Mouse (Mus musculus): ENCODE data around the gene Cd38. TPM values are rescaled to one million over a fixed set of nuclear protein-coding genes. Genes with fewer than 3 reads are reported as not detected.
A peak's percentile ranks its signal among the peaks of the same experiment; 100 is the strongest.

The Cd38 gene
- total and polyA plus RNA-seq, 2 experiments = 4.8 to 15.9 TPM

DNA sequence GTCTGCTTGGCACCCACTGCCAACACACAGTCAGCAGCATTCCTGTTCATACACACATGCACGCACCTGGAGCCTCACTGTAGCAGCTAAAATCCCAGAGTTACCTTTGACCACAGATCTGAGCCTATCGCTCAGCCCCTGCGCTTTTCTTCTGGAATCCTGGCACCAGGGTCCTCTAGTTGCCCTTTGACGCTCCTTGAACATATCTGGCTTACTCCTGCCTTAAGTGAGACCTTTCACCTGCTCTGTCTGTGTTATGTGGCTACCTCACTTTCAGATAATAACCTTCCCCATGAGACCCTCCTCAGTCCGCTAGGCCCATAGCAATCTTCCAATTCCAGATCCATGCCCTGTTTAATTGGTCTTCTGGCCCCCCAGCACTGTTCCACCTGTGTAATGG is 8.3 kb upstream of the Cd38 start:
- Histone ChIP-seq H3K4me1 (ENCODE audit: control insufficient read depth, insufficient read depth, low read length) (no peaks in the 10 kb centered on the region; the same call in 1 of the 2 replicates), H3K9ac (ENCODE audit: low read depth, low read length) (no peak overlapping the region), H3K27me3 (ENCODE audit: control insufficient read depth, insufficient read depth, low read length) (no peaks in the 10 kb centered on the region), H3K4me3 (ENCODE audit: insufficient read depth, low read depth, low read length) (no peak overlapping the region), H3K27ac (replicated peaks; ENCODE audit: insufficient read depth, low read depth, low read length) (no peak overlapping the region), H3K79me2 (ENCODE audit: control insufficient read depth, insufficient read depth, low read length) (no peaks in the 10 kb centered on the region), H3K36me3 (ENCODE audit: control insufficient read depth, insufficient read depth, low read length) (no peaks in the 10 kb centered on the region)
- WGBS = 94% methylated on average over 5 of the region's 5 CpGs
- no peak for DNase-seq (ENCODE audit: extremely low read depth, low read depth, low spot score)
- TF ChIP-seq CTCF (IDR thresholded peaks at IDR 0.05; ENCODE audit: low read depth, low read length) = no peak
- no peak for TF ChIP-seq POLR2A (IDR thresholded peaks at IDR 0.05; ENCODE audit: extremely low read depth, insufficient read depth, low read length)

DNA sequence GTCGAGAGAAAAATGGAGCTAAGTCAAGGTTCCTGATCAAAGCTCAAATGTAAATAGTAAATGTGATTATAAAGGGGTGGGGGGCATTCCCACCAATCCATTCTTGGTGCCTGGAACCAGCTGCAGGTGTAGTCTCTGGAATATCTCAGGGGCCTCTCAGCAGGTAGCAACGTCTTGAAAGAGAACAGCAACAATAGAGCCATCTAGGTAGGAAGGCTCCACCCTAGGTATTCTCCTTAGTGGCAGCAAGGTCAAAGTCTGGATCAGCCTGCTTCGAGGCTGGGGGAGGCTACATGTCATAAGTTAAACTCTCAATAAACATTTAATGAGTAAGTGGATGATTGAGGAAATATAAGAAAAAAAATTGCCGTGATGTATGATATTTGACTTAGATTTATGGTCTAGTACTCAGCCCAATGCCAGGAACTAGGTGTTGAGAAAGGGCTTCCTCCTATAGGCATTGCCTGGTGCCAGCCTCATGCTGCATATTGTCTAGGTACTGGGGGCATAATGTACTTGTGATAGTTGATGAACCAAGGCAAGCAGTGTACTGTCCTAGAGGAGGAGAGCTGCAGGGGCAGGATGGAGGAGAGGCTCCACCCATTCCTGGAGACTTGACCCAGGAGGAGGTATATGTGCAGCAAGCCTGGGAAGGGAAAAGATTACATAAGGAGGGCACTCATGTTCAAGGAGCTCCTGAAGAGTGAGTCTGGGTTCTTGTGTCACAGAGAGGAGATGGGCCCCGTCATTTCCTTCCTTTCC is 7.5 kb upstream of the Cd38 start:
- H3K27me3 ChIP-seq (ENCODE audit: control insufficient read depth, insufficient read depth, low read length) = no peaks in the 10 kb centered on the region
- H3K4me1 ChIP-seq (ENCODE audit: control insufficient read depth, insufficient read depth, low read length) = no peaks in the 10 kb centered on the region; the same call in 1 of the 2 replicates
- no peak overlapping the region for H3K9ac ChIP-seq (ENCODE audit: low read depth, low read length)
- no peaks in the 10 kb centered on the region for H3K36me3 ChIP-seq (ENCODE audit: control insufficient read depth, insufficient read depth, low read length)
- WGBS = 68% methylated on average over 5 of the region's 5 CpGs
- DNase-seq (ENCODE audit: extremely low read depth, low read depth, low spot score) = no peak
- H3K27ac ChIP-seq (replicated peaks; ENCODE audit: insufficient read depth, low read depth, low read length) = no peak overlapping the region
- TF ChIP-seq CTCF (IDR thresholded peaks at IDR 0.05; ENCODE audit: low read depth, low read length) = no peak
- TF ChIP-seq POLR2A (IDR thresholded peaks at IDR 0.05; ENCODE audit: extremely low read depth, insufficient read depth, low read length) = no peak
- H3K4me3 ChIP-seq (ENCODE audit: insufficient read depth, low read depth, low read length) = no peak overlapping the region
- no peaks in the 10 kb centered on the region for H3K79me2 ChIP-seq (ENCODE audit: control insufficient read depth, insufficient read depth, low read length)

DNA sequence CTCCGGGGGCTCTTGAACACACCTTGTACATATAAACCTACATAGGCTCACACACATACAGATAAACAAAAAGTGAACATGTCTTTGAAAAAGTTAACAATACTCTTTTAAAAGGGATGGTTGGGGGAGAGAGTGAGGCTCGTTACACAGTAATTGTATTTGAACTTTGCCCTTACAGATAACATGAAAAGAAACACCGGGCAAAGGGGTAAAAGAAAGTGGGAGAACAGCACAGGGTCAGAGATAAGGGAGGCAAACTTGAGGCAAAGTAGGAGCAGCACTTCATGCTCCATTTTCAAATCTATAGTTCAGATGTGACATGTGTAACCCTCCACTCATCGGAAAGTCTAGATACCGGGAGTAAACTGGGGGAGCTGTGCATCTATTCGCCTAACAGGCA is 4.7 kb upstream of the Cd38 start:
- H3K4me1 ChIP-seq (ENCODE audit: control insufficient read depth, insufficient read depth, low read length) = no peaks in the 10 kb centered on the region
- no peak overlapping the region for H3K4me3 ChIP-seq (ENCODE audit: insufficient read depth, low read depth, low read length)
- no peak overlapping the region for H3K27ac ChIP-seq (replicated peaks; ENCODE audit: insufficient read depth, low read depth, low read length)
- WGBS = 34% methylated on average over 6 of the region's 6 CpGs
- DNase-seq (ENCODE audit: extremely low read depth, low read depth, low spot score) = no peak
- no peak overlapping the region for H3K9ac ChIP-seq (ENCODE audit: low read depth, low read length)
- TF ChIP-seq CTCF (IDR thresholded peaks at IDR 0.05; ENCODE audit: low read depth, low read length) (no peak), POLR2A (IDR thresholded peaks at IDR 0.05; ENCODE audit: extremely low read depth, insufficient read depth, low read length) (no peak)
- H3K27me3 ChIP-seq (ENCODE audit: control insufficient read depth, insufficient read depth, low read length) = no peaks in the 10 kb centered on the region
- H3K36me3 ChIP-seq (ENCODE audit: control insufficient read depth, insufficient read depth, low read length) = no peaks in the 10 kb centered on the region
- H3K79me2 ChIP-seq (ENCODE audit: control insufficient read depth, insufficient read depth, low read length) = no peaks in the 10 kb centered on the region

DNA sequence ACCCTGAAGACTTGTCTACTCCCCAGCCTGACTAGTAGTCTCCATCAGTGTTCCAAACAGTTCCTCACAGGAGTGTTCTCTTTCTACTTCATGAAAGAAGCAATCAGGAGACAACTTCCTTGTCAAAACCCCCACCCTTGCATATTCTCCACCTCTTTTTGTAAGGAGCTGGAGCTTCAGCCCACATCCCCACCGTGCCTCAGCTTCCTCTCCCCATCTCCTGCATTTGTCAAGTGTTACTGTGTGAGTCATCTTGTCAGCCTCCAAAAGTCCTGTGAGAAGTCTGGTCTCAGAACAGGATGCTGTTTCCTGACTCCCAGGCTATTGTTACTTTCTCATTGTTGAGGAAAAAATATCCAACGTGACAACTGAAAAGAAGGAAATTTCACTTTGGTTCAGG is 3.0 kb upstream of the Cd38 start:
- Histone ChIP-seq H3K4me3 (ENCODE audit: insufficient read depth, low read depth, low read length) (no peak overlapping the region), H3K4me1 (ENCODE audit: control insufficient read depth, insufficient read depth, low read length) (no peaks in the 10 kb centered on the region), H3K36me3 (ENCODE audit: control insufficient read depth, insufficient read depth, low read length) (no peaks in the 10 kb centered on the region), H3K27ac (replicated peaks; ENCODE audit: insufficient read depth, low read depth, low read length) (0 out of 2 replicates have a peak overlapping the region, but pooled peaks have one; percentile 21), H3K9ac (ENCODE audit: low read depth, low read length) (no peak overlapping the region), H3K27me3 (ENCODE audit: control insufficient read depth, insufficient read depth, low read length) (no peaks in the 10 kb centered on the region), H3K79me2 (ENCODE audit: control insufficient read depth, insufficient read depth, low read length) (no peaks in the 10 kb centered on the region)
- WGBS = 82% methylated on average over 2 of the region's 2 CpGs
- DNase-seq (ENCODE audit: extremely low read depth, low read depth, low spot score) = no peak
- TF ChIP-seq POLR2A (IDR thresholded peaks at IDR 0.05; ENCODE audit: extremely low read depth, insufficient read depth, low read length) = no peak
- TF ChIP-seq CTCF (IDR thresholded peaks at IDR 0.05; ENCODE audit: low read depth, low read length) = no peak

DNA sequence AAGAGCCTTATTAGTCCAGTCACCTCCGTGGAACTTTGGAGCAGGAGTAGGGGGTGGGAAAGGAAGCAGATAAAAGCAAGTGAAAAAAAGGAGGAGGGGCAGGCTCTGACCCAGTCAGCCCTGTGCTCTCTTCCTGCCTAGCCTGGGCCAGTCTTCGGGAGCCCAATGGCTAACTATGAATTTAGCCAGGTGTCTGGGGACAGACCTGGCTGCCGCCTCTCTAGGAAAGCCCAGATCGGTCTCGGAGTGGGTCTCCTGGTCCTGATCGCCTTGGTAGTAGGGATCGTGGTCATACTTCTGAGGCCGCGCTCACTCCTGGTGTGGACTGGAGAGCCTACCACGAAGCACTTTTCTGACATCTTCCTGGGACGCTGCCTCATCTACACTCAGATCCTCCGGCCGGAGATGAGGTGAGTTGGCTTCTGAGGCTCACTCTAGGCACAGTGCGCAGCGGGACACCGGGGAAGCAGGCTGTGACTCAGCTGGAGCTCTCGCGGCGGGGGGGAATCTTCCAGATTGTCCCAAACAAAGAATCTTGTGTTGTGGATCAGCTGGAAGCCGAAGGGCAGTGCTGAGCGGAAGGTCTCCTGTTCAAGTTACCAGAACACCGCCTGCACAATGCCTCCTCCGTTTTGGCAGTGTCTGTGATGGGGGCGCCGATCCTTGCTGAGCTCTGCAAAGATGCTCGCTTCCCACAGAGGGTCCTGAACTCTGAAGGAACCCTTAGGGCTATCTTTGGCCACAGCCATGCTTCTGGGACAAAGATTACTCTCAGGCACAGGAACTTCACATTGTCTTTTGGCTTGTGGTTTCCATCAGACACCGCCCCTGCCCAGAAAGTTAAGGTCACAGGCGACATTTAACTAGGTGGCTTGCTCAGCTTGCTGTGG is 603 bp downstream of the Cd38 start:
- Histone ChIP-seq H3K9ac (ENCODE audit: low read depth, low read length) (peak overlapping the region; percentile 55), H3K36me3 (ENCODE audit: control insufficient read depth, insufficient read depth, low read length) (no peaks in the 10 kb centered on the region), H3K27ac (replicated peaks; ENCODE audit: insufficient read depth, low read depth, low read length) (peak overlapping the region; percentile 65), H3K79me2 (ENCODE audit: control insufficient read depth, insufficient read depth, low read length) (no peaks in the 10 kb centered on the region), H3K4me3 (ENCODE audit: insufficient read depth, low read depth, low read length) (peak overlapping the region; percentile 62), H3K4me1 (ENCODE audit: control insufficient read depth, insufficient read depth, low read length) (peaks cover 3% of the 10 kb centered on the region; the same call in 1 of the 2 replicates), H3K27me3 (ENCODE audit: control insufficient read depth, insufficient read depth, low read length) (no peaks in the 10 kb centered on the region)
- DNase-seq (ENCODE audit: extremely low read depth, low read depth, low spot score) = peak; percentile 44
- WGBS = 11% methylated on average over 28 of the region's 28 CpGs
- TF ChIP-seq CTCF (IDR thresholded peaks at IDR 0.05; ENCODE audit: low read depth, low read length) = no peak
- TF ChIP-seq POLR2A (IDR thresholded peaks at IDR 0.05; ENCODE audit: extremely low read depth, insufficient read depth, low read length) = no peak
